9 mouse cellular contexts compared by ENCODE assay signal in the genomic region with DNA sequence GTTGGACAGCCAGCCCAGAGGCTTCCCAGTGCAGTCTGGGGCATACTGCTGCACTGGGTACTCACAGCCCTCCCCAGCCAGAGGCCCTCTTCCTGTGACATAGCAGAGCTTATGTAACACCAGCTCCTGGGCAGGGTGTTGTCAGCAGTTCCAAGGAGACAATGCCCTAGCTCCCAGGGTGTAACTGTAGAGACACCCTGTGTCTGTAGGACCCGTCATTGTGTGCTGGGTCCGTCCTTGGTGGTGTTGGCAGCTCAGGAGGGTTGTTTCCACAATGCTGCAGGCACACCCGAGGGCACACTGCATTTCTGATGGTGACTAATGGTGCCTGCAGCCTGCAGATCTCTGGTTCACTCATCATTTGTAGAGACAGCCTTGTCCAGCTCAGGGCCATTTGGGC. TPM values are rescaled to one million over a fixed set of nuclear protein-coding genes. Genes with fewer than 3 reads are reported as not detected.
DNase-seq lines count a peak whose midpoint lies in the region; ATAC-seq lines count a peak whose summit lies in the region.
"Had no signal": no experiment of that assay in that cellular context is flagged by ENCODE, and none has a peak within 500 bp of the region (broad histone marks: within the 10 kb centered on the region; RNA-seq: fewer than 3 reads in every experiment).

No protein-coding gene starts in this region.

- H3K9me3 ChIP-seq in kidney, embryonic 16.5 days (ENCODE audit: low read length), result no peaks in the 10 kb centered on the region
- no peaks in the 10 kb centered on the region for H3K9me3 ChIP-seq in hindbrain, embryonic 14.5 days (ENCODE audit: control insufficient read depth, low read length)
- H3K9me3 ChIP-seq in midbrain, embryonic 15.5 days, result no peaks in the 10 kb centered on the region
- H3K9me3 ChIP-seq: limb, embryonic 12.5 days had no signal

- H3K9ac ChIP-seq in kidney, embryonic 16.5 days (replicated peaks; ENCODE audit: low read length), result no peak overlapping the region
- peak overlapping the region; percentile 28; the same call in 1 of the 2 replicates for H3K9ac ChIP-seq in hindbrain, embryonic 14.5 days
- H3K9ac ChIP-seq in midbrain, embryonic 15.5 days, result no peak overlapping the region
- H3K9ac ChIP-seq: limb, embryonic 12.5 days had no signal

- no peaks in the 10 kb centered on the region for H3K27me3 ChIP-seq in kidney, embryonic 16.5 days (ENCODE audit: insufficient read depth, low read length)
- no peaks in the 10 kb centered on the region for H3K27me3 ChIP-seq in hindbrain, embryonic 14.5 days (ENCODE audit: control insufficient read depth, insufficient read depth, low read length)
- no peaks in the 10 kb centered on the region for H3K27me3 ChIP-seq in midbrain, embryonic 15.5 days (replicated peaks)
- H3K27me3 ChIP-seq: limb, embryonic 12.5 days had no signal

- 54% methylated on average over 3 of the region's 3 CpGs for WGBS in kidney, embryonic 16.5 days
- WGBS in hindbrain, embryonic 14.5 days, result 23% methylated on average over 3 of the region's 3 CpGs
- WGBS in midbrain, embryonic 15.5 days, result 44% methylated on average over 3 of the region's 3 CpGs

- no peak overlapping the region for H3K27ac ChIP-seq in kidney, embryonic 16.5 days (ENCODE audit: low read length)
- peak overlapping the region; percentile 85; the same call in 1 of the 2 replicates for H3K27ac ChIP-seq in hindbrain, embryonic 14.5 days
- H3K27ac ChIP-seq in midbrain, embryonic 15.5 days, result 0 out of 2 replicates have a peak overlapping the region, but pooled peaks have one; percentile 5
- H3K27ac ChIP-seq: limb, embryonic 12.5 days had no signal

- no peaks in the 10 kb centered on the region for H3K36me3 ChIP-seq in kidney, embryonic 16.5 days (ENCODE audit: insufficient read depth, low read length)
- no peaks in the 10 kb centered on the region for H3K36me3 ChIP-seq in hindbrain, embryonic 14.5 days (replicated peaks; ENCODE audit: control insufficient read depth, insufficient read depth)
- H3K36me3 ChIP-seq in midbrain, embryonic 15.5 days (replicated peaks), result no peaks in the 10 kb centered on the region
- H3K36me3 ChIP-seq: limb, embryonic 12.5 days had no signal

- peaks cover 19% of the 10 kb centered on the region for H3K4me1 ChIP-seq in kidney, embryonic 16.5 days (ENCODE audit: insufficient read depth, low read length)
- H3K4me1 ChIP-seq in hindbrain, embryonic 14.5 days (replicated peaks; ENCODE audit: control insufficient read depth, insufficient read depth, low read length), result peaks cover 47% of the 10 kb centered on the region
- peaks cover 50% of the 10 kb centered on the region for H3K4me1 ChIP-seq in midbrain, embryonic 15.5 days

- H3K4me2 ChIP-seq in kidney, embryonic 16.5 days (replicated peaks; ENCODE audit: low read depth, low read length), result no peak overlapping the region
- H3K4me2 ChIP-seq in hindbrain, embryonic 14.5 days (replicated peaks), result no peak overlapping the region
- no peak overlapping the region for H3K4me2 ChIP-seq in midbrain, embryonic 15.5 days
- H3K4me2 ChIP-seq: limb, embryonic 12.5 days had no signal

- no peak for ATAC-seq in kidney, embryonic 16.5 days (ENCODE audit: low FRiP score, low TSS enrichment)
- ATAC-seq in hindbrain, embryonic 14.5 days (ENCODE audit: low FRiP score), result no peak
- ATAC-seq in midbrain, embryonic 15.5 days (replicated peaks), result no peak

- DNase-seq in kidney, adult 9 months, result peak; percentile 64
- DNase-seq in adrenal gland, postnatal 14 days, result peak; percentile 79
- no peak for DNase-seq in hindbrain, embryonic 14.5 days (ENCODE audit: low spot score)
- DNase-seq in embryo, embryonic 10.5 days (ENCODE audit: low spot score), result no peak
- DNase-seq in frontal cortex, postnatal 14 days (ENCODE audit: low spot score in 2 of 2), result no peak
- DNase-seq in cerebellum, adult 11-12 months, result no peak

- H3K4me3 ChIP-seq in kidney, embryonic 16.5 days (ENCODE audit: low read length), result no peak overlapping the region
- H3K4me3 ChIP-seq in hindbrain, embryonic 14.5 days (replicated peaks; ENCODE audit: low read length), result no peak overlapping the region
- no peak overlapping the region for H3K4me3 ChIP-seq in midbrain, embryonic 15.5 days
- H3K4me3 ChIP-seq: limb, embryonic 12.5 days had no signal

RNA-seq across cellular contexts. Expression of a gene that starts 24.8 kb away (rescaled TPM):
- 95.5 and 98.8 TPM in 2 replicates for polyA plus RNA-seq in kidney, embryonic 16.5 days (2015; fragmentation: Nextera tagmentation; extraction: Ambion mirVana)
- total RNA-seq in adrenal gland, postnatal 14 days (2021), result 73.2 and 73.8 TPM in 2 replicates
- polyA plus RNA-seq in hindbrain, embryonic 14.5 days (2014; fragmentation: Nextera tagmentation; extraction: Ambion mirVana), result 45.8 and 48.5 TPM in 2 replicates
- polyA plus RNA-seq in midbrain, embryonic 15.5 days (2015; fragmentation: Nextera tagmentation; extraction: Ambion mirVana), result 102 and 103 TPM in 2 replicates

RNA-seq across cellular contexts. Expression of a gene that starts 28.3 kb away (rescaled TPM):
- 151 and 157 TPM in 2 replicates for polyA plus RNA-seq in kidney, embryonic 16.5 days (2015; fragmentation: Nextera tagmentation; extraction: Ambion mirVana)
- 53.9 and 60.2 TPM in 2 replicates for total RNA-seq in adrenal gland, postnatal 14 days (2021)
- 27.0 and 30.2 TPM in 2 replicates for polyA plus RNA-seq in hindbrain, embryonic 14.5 days (2014; fragmentation: Nextera tagmentation; extraction: Ambion mirVana)
- polyA plus RNA-seq in midbrain, embryonic 15.5 days (2015; fragmentation: Nextera tagmentation; extraction: Ambion mirVana), result 24.7 and 28.8 TPM in 2 replicates

RNA-seq across cellular contexts. Expression of a gene that starts 52.0 kb away (rescaled TPM):
- 43.0 and 48.9 TPM in 2 replicates for polyA plus RNA-seq in kidney, embryonic 16.5 days (2015; fragmentation: Nextera tagmentation; extraction: Ambion mirVana)
- 24.4 and 27.2 TPM in 2 replicates for total RNA-seq in adrenal gland, postnatal 14 days (2021)
- 525 and 527 TPM in 2 replicates for polyA plus RNA-seq in hindbrain, embryonic 14.5 days (2014; fragmentation: Nextera tagmentation; extraction: Ambion mirVana)
- polyA plus RNA-seq in midbrain, embryonic 15.5 days (2015; fragmentation: Nextera tagmentation; extraction: Ambion mirVana), result 697 and 723 TPM in 2 replicates

Comparison
In these comparisons a context has a peak if more than half of its experiments do, and no peak if none do; other contexts are left out.
1. DNase-seq: peak in kidney, adult 9 months (single experiment) and adrenal gland, postnatal 14 days (single experiment); none in hindbrain, embryonic 14.5 days (single experiment), embryo, embryonic 10.5 days (single experiment), frontal cortex, postnatal 14 days (0 of 2) and cerebellum, adult 11-12 months (single experiment).
2. RNA of a gene that starts 52.0 kb away (polyA plus RNA-seq): 697 to 723 TPM in midbrain, embryonic 15.5 days and 525 to 527 TPM in hindbrain, embryonic 14.5 days; 43.0 to 48.9 TPM in kidney, embryonic 16.5 days; every median in the first group is over 10 times any median in the second.